Mouse (Mus musculus) megakaryocyte, embryonic 14.5 days (primary cell): ENCODE results near the gene Tex35. TPM values are rescaled to one million over a fixed set of nuclear protein-coding genes. Genes with fewer than 3 reads are reported as not detected.

ENCODE experiments used
- H3K27me3 ChIP-seq: replicated peaks from 2 replicates; pipeline ENCODE3; 2012; ENCODE audit warnings: inconsistent platforms
- H3K36me3 ChIP-seq: replicated peaks from 2 replicates; pipeline ENCODE3; 2012; ENCODE audit warnings: low read length, inconsistent platforms, mixed read lengths
- H3K4me1 ChIP-seq: 2 replicates; pipeline ENCODE4 v1.6.1; 2012; ENCODE audit warnings: inconsistent platforms
- H3K4me3 ChIP-seq: replicated peaks from 2 replicates; pipeline ENCODE3; 2012; ENCODE audit warnings: moderate library complexity, mild to moderate bottlenecking, inconsistent platforms
- H3K9me3 ChIP-seq: 2 replicates; pipeline ENCODE4 v1.6.1; 2012; ENCODE audit warnings: inconsistent platforms
- FLI1 ChIP-seq: IDR thresholded peaks from 2 replicates; pipeline ENCODE4 v1.6.1; 2012; ENCODE audit warnings: low read length, inconsistent platforms, mixed read lengths
- GATA1 ChIP-seq: IDR thresholded peaks from 3 replicates; pipeline ENCODE4 v1.6.1; 2012; ENCODE audit warnings: mixed read lengths, low read length, inconsistent platforms, borderline replicate concordance
- polyA plus RNA-seq: library from polyadenylated mRNA; stranded (reverse); fragments of >175 nt; gene quantifications from 2 replicates; pipeline ENCODE4 v1.2.3, GENCODE M21; 2012; ENCODE audit warnings: low replicate concordance; ENCODE audit not compliant: insufficient read depth

Tex35 gene
- not detected in 2 replicates for polyA plus RNA-seq

DNA sequence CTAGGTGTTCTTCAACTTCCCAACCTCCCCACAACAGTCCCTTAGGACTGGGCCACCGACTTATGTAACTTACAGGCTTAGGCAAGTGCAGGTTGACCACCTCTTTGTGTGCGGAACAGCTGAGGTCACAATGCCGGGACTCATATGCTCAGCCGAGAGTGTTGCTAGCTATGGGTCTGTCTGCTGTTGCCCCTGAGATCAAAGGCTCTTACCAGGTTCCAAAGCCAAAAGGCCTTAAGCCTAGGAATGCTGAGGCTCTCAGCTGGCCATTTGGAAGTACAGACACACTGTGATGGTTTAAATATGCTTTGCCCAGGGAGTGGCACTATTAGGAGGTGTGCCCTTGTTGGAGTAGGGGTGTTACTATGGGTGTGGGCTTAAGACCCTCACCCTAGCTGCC, at the start of gene Tex35:
TSS of gene Tex35 (minus strand) at position 101 of the 400 bp plus-strand sequence.
- TF ChIP-seq FLI1 (no peak), GATA1 (no peak)
- Histone ChIP-seq H3K27me3 (peaks cover 8% of the 10 kb centered on the region), H3K9me3 (peaks cover 8% of the 10 kb centered on the region; the same call in 1 of the 2 replicates), H3K36me3 (no peaks in the 10 kb centered on the region), H3K4me3 (no peak within 1 kb of the TSS), H3K4me1 (no peaks in the 10 kb centered on the region)

DNA sequence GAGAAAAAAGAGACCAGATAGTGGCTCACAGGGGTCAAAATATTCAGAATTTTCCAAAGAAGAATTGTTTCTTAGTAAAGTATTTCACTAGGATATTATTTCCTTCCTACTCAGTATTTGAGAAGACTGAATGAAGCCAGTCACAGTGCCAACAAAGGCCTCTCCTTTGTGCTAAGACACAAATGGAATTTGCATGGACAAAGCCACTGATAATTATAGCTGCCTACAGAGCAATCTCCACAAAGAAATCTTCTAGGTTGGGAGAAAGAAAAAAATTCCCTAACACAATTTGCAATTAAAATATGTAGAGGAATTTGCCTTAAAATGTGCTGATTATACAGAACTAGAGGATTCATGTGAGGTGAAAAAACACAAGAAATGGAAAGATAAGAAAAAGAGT, 45.3 kb upstream of the Tex35 start:
- H3K36me3 ChIP-seq: no peaks in the 10 kb centered on the region
- H3K4me1 ChIP-seq: no peaks in the 10 kb centered on the region
- TF ChIP-seq FLI1: no peak
- no peak for TF ChIP-seq GATA1
- no peaks in the 10 kb centered on the region for H3K27me3 ChIP-seq
- H3K4me3 ChIP-seq: no peak overlapping the region
- H3K9me3 ChIP-seq: no peaks in the 10 kb centered on the region

DNA sequence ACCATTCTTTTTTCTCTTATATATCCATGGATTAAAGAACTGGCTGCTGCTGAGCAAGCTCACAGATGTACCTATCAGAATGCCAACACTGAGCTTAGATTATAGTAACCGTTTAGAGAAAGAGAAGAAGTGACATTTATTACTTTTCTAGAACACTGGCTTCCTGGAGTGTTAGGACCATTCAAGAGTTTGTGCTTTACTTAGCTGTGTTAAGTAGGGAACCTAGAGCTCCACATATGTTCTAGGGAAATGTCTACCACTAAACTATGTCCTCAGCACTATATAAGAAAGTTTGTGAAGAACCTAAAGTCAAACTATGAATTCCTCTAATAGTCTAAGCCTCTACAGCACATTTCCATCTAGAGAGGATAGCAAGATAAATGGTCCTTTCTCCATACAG, 41.6 kb upstream of the Tex35 start:
- H3K4me1 ChIP-seq: 0 out of 2 replicates have a peak, but pooled peaks cover 2% of the 10 kb centered on the region
- H3K9me3 ChIP-seq: no peaks in the 10 kb centered on the region
- no peak for TF ChIP-seq FLI1
- no peak for TF ChIP-seq GATA1
- no peaks in the 10 kb centered on the region for H3K27me3 ChIP-seq
- no peak overlapping the region for H3K4me3 ChIP-seq
- no peaks in the 10 kb centered on the region for H3K36me3 ChIP-seq

DNA sequence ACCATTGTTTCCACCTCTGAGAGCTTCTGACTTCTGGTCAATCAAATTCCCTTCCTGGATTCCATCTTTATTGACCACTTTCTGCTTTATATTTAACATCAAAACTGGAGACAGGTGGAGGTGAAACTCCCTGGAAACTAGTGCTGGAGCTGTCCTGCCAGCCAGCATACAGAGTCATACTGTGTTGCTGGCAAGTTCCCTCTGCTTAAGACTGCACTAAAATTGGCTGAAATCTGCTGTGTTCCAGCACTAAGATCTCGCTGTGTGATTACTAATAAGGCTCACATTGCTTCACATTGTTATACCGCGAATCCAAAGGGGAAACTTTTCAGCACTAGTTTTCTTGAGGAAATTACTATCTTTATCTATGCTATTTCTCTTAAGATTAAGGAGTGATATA, 36.1 kb upstream of the Tex35 start:
- Histone ChIP-seq H3K27me3 (no peaks in the 10 kb centered on the region), H3K4me3 (no peak overlapping the region), H3K4me1 (0 out of 2 replicates have a peak, but pooled peaks cover 7% of the 10 kb centered on the region), H3K36me3 (no peaks in the 10 kb centered on the region), H3K9me3 (no peaks in the 10 kb centered on the region)
- no peak for TF ChIP-seq FLI1
- no peak for TF ChIP-seq GATA1

DNA sequence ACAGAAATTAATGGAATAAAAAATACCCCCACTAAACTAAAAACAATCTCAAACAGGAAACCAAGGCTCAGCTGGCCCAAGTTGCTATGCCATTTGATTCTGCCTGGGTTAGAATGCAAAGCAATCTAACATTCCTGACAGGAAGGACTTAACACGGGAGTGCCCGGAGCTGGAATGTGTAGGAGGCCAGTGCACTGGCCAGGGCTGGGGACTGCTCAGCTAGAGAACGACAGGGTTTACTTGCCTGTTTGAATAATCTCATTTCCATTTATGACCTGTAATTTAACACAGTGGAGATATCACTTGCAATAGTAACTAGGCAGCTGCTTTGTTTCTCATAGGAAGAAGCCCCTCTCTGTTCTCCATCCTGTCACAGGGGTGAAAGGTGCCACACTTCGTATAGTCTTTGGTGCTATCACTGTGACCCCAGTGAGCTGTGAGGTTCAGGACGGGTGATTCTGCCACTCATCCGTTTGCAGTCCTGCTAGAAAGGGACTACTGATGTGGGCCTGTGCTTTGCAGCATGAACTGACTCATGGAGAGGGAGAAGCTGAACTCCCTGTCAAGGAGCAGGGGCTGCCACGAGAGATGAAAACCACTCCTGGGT, 34.9 kb upstream of the Tex35 start:
- Histone ChIP-seq H3K9me3 (no peaks in the 10 kb centered on the region), H3K4me3 (no peak overlapping the region), H3K36me3 (no peaks in the 10 kb centered on the region), H3K4me1 (0 out of 2 replicates have a peak, but pooled peaks cover 7% of the 10 kb centered on the region), H3K27me3 (no peaks in the 10 kb centered on the region)
- TF ChIP-seq GATA1: no peak
- no peak for TF ChIP-seq FLI1

DNA sequence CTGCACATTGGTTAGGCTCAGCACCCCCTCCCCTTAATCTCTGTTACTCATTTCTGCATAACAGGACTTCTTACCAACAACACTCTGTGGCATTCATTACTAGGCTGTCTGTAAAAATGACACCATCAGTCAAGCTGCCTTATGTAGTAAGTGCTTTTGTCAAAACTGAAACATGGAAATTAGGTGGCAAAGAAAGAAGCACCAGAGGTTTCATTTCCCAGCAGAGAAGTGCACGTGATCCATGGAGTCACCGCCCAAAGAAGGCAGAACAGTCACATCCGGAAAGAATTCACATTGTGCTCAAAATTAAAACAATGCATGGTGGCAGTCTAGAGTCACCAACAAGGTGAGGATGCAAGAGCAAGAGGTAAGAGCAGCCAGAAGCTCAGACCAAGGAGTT, 32.5 kb upstream of the Tex35 start:
- 0 out of 2 replicates have a peak, but pooled peaks cover 7% of the 10 kb centered on the region for H3K4me1 ChIP-seq
- TF ChIP-seq GATA1 (no peak), FLI1 (no peak)

DNA sequence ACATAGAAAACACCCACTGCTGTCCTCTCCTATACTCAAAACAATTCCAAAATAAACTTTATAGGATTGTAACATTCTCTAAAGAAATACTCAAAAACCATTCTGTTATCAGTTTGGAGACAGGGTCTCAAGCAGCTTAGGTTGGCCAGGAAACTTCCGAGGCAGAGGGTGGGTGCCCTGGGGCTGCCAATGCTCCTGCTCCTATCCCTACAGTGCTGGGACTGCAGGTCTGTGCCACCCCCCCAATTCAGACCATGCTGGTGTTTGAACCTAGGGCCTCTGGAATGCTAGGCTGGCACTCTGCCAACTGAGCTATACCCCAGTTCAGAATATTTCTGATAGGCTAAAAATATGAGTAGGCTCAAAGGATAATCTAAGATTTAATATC, 29.4 kb upstream of the Tex35 start:
- H3K36me3 ChIP-seq: no peaks in the 10 kb centered on the region
- H3K4me1 ChIP-seq: no peaks in the 10 kb centered on the region
- no peak overlapping the region for H3K4me3 ChIP-seq
- no peak for TF ChIP-seq GATA1
- TF ChIP-seq FLI1: no peak
- H3K9me3 ChIP-seq: no peaks in the 10 kb centered on the region
- H3K27me3 ChIP-seq: no peaks in the 10 kb centered on the region

More for the DNA sequence above, 32.5 kb upstream of the Tex35 start:
- H3K4me3 ChIP-seq: no peak overlapping the region
- H3K27me3 ChIP-seq: no peaks in the 10 kb centered on the region
- H3K9me3 ChIP-seq: no peaks in the 10 kb centered on the region
- no peaks in the 10 kb centered on the region for H3K36me3 ChIP-seq

DNA sequence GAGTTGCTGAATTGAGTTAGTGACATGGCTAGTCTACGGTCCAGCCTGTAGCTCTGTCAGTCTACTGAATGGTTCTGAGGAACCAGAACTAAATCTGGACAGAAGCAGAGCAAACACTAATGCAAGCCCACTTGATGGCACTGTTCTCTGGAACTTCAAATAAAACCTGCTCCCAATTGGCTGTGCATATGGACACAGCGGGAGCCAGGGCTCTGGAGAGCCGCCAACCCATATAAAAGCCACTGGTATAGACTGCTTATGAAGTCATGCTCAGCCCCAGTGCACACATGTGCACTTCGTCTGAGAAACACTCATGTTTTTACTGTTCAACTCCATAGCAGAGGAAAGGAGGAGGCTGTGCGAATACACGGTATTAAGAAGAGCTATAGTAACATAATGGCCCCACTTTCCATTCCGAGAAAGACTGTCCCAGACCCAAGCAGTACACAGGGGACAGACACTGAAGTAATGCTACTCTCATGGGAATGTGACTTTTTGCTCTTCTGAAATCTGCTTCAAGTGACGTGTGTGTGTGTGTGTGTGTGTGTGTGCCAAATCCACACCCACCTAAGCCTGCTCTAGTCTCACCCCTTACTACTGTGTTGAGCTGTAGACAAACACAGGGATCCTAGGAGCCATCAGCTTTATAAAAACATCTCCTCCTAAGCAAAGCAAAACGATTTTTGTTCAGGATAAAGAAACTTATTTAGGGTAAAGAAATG, 28.8 kb upstream of the Tex35 start:
- H3K4me1 ChIP-seq: no peaks in the 10 kb centered on the region
- H3K27me3 ChIP-seq: no peaks in the 10 kb centered on the region

DNA sequence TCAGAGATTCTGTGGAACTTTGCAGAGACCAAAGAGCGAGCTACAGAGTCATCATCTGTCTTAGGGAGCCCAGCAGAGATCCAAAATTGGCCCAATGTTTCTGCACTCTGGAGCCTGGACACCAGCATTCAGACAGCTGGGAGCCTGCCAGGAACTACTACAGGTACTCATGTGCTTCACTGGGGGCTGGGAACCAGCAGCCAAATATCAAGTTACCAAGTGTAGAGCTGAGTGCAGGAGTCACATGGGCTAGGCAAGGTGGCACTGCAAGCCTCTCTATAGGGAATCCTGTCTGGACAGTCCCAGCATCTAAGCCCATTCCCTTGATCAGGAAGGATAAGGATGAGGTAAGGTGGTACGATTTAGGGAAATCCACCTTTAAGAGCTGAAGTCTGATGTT, 19.7 kb upstream of the Tex35 start:
- H3K4me1 ChIP-seq: peaks cover 6% of the 10 kb centered on the region
- H3K9me3 ChIP-seq: no peaks in the 10 kb centered on the region
- no peak for TF ChIP-seq GATA1
- no peak for TF ChIP-seq FLI1
- H3K4me3 ChIP-seq: no peak overlapping the region
- no peaks in the 10 kb centered on the region for H3K36me3 ChIP-seq
- peaks cover 6% of the 10 kb centered on the region for H3K27me3 ChIP-seq

More for the DNA sequence above, 28.8 kb upstream of the Tex35 start:
- Histone ChIP-seq H3K9me3 (no peaks in the 10 kb centered on the region), H3K4me3 (no peak overlapping the region), H3K36me3 (no peaks in the 10 kb centered on the region)
- TF ChIP-seq GATA1: no peak
- TF ChIP-seq FLI1: no peak

DNA sequence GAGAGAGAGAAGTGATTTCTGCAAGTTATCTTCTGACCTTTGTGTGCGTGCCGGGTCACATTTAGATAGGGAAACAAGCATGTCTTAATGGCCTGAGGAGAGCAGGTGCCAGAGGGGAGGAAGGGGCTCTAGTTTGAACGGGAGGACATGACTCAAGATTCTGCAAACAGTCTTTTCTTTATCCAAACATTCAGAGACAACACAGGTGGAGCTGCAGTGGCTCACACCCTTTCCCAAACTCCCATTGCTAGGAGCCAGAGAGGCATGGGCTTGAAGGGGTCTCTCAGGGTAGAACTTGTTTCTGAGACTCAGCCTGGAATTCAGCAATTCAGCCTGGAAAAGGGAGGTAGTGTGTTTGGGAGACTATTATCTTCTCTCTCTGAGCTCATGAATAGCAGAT, 15.4 kb upstream of the Tex35 start:
- TF ChIP-seq FLI1 (no peak), GATA1 (no peak)
- Histone ChIP-seq H3K36me3 (no peaks in the 10 kb centered on the region), H3K27me3 (peaks cover 14% of the 10 kb centered on the region), H3K4me1 (peaks cover 6% of the 10 kb centered on the region), H3K4me3 (no peak overlapping the region), H3K9me3 (no peaks in the 10 kb centered on the region)

DNA sequence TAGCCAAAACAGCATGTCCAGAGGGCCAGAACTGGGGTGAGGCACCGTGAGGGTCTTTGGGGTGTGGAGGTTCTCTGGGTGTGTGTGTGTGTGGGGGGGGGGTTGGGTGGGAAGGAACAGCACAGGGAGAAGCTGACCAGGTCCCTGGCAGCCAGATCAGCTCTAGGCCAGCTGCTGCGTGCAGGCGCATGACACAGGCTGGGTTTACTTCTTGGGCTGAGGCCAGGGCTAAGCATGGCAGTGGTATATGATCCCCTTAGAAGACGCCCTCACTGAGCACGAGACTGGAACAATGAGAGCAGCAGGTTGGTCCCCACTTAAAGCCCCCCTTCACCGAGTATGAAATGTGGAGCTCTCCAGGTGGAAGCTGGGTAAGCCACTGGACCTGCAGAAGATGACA, 10.7 kb upstream of the Tex35 start:
- H3K27me3 ChIP-seq: peaks cover 16% of the 10 kb centered on the region
- peaks cover 6% of the 10 kb centered on the region for H3K4me1 ChIP-seq
- H3K36me3 ChIP-seq: no peaks in the 10 kb centered on the region
- peaks cover 9% of the 10 kb centered on the region for H3K9me3 ChIP-seq
- TF ChIP-seq FLI1 (no peak), GATA1 (no peak)
- H3K4me3 ChIP-seq: no peak overlapping the region
